Mouse (Mus musculus) liver, embryonic 14.5 days (tissue): Measurements from ENCODE around the gene Akr1c14.
A peak's percentile ranks its signal among the peaks of the same experiment; 100 is the strongest.

ENCODE experiments used
- CTCF ChIP-seq: IDR thresholded peaks from 2 replicates; pipeline ENCODE4 v1.5.1; 2016; ENCODE audit warnings: antibody characterized with exemption, low read depth, control low read depth
- EP300 ChIP-seq: IDR thresholded peaks from 2 replicates; pipeline ENCODE4 v1.6.1; 2016; ENCODE audit warnings: antibody characterized with exemption, low read depth

GRCm38 (mm10) chr13:4001687-4002086, 47.1 kb upstream of the Akr1c14 start:
- TF ChIP-seq CTCF, result peak; percentile 79
- TF ChIP-seq EP300, result no peak
